Mouse (Mus musculus) layer of hippocampus, postnatal 25 days (tissue): ENCODE measurements at regions not wholly inside any gene's neighbourhood (a gene's known extent, or its start where the extent isn't known, plus 50 kb on each side); places are given as distances from the start of the nearest gene placed in this dataset.
"Not testable (repeated sequence)": the region's sequence is repeated elsewhere in the genome, so short reads cannot be mapped to it uniquely, and the experiment has no call there.

Experiments used
- DNase-seq, 2 experiments: peaks; one replicate each; pipeline ENCODE4 v3.0.0; 2022; ENCODE audit warnings: mixed read lengths in 2 of 2, low spot score in 1 of 2; ENCODE audit errors: extremely low spot score in 1 of 2

DNA sequence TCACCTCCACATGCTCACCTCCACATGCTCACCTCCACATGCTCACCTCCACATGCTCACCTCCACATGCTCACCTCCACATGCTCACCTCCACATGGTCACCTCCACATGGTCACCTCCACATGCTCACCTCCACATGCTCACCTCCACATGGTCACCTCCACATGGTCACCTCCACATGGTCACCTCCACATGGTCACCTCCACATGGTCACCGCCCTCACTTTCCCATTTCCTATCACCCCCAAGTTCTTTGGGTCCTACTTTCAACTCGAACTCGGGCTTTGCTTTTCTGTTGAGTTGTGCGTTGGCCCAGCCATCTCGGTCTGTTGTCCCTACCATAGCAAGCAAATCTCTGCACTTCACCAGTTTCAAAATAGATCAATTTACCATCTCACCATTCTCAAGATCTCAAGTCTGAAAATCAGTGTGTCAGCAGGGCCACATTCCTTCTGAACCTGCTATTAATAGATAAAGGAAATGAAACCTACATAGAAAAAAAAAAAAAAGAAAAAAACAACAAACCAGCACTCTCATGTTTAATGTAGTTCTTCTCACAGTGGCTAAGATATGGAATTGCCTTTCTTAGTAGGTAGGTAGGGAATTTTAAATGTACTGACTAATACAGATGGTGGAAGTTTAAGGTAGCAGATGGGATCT, 724.0 kb upstream of the 4930452B06Rik start:
- not testable (repeated sequence) for DNase-seq

- DNase-seq: no peak
These were observed 723.1 kb upstream of the 4930452B06Rik start for GRCm38 (mm10) chr14:9389180-9389579.
